Mouse (Mus musculus): ENCODE results near the gene Tango6. TPM values are rescaled to one million over a fixed set of nuclear protein-coding genes. Genes with fewer than 3 reads are reported as not detected.

Gene Tango6
- polyA plus RNA-seq, 1 experiment from 2014 or later, result 3.4 TPM

Other genes with a start within 250 kb of the Tango6 start
- gene 6030452D12Rik, start 182.5 kb upstream of the Tango6 start, polyA plus RNA-seq (2015; fragmentation: Nextera tagmentation; extraction: Ambion mirVana), result not detected in 2 replicates
- gene Cdh3, start 172.2 kb upstream of the Tango6 start, polyA plus RNA-seq (2015; fragmentation: Nextera tagmentation; extraction: Ambion mirVana), result 1.2 and 1.4 TPM in 2 replicates
- gene Gm10073, start 109.6 kb upstream of the Tango6 start, polyA plus RNA-seq (2015; fragmentation: Nextera tagmentation; extraction: Ambion mirVana), result 6.8 and 7.2 TPM in 2 replicates
- gene Cdh1, start 79.7 kb upstream of the Tango6 start, polyA plus RNA-seq (2015; fragmentation: Nextera tagmentation; extraction: Ambion mirVana), result 22.9 and 26.5 TPM in 2 replicates
- 0.02 and 0.04 TPM in 2 replicates for gene Has3, start 187.2 kb downstream of the Tango6 start, polyA plus RNA-seq (2015; fragmentation: Nextera tagmentation; extraction: Ambion mirVana)
- gene Utp4, start 210.6 kb downstream of the Tango6 start, polyA plus RNA-seq (2015; fragmentation: Nextera tagmentation; extraction: Ambion mirVana), result 26.1 and 27.7 TPM in 2 replicates